Mouse (Mus musculus) G1E (cell line): Measurements from ENCODE around the gene Tsc2.

Experiments
- CTCF ChIP-seq: IDR thresholded peaks from 2 replicates; pipeline ENCODE4 v1.5.1; 2012; ENCODE audit warnings: low read depth, low read length, inconsistent platforms, mixed read lengths
- GATA1 ChIP-seq: IDR thresholded peaks from 2 replicates; pipeline ENCODE4 v1.6.1; 2012; ENCODE audit warnings: borderline replicate concordance, low read length, inconsistent platforms, mixed read lengths
- GATA2 ChIP-seq: IDR thresholded peaks from 2 replicates; pipeline ENCODE4 v1.6.1; 2012; ENCODE audit warnings: low read depth, low read length, inconsistent platforms, borderline replicate concordance
- TAL1 ChIP-seq: conservative IDR thresholded peaks from 2 replicates; pipeline ENCODE4 v1.6.1; 2012; ENCODE audit warnings: low read depth, low read length, inconsistent platforms, mixed read lengths

GRCm38 (mm10) chr17:24638214-24638613 is 5.8 kb upstream of the Tsc2 start:
- TF ChIP-seq CTCF = no peak
- no peak for TF ChIP-seq GATA2
- TF ChIP-seq GATA1 = no peak
- TF ChIP-seq TAL1 = no peak
